Mouse (Mus musculus) left cerebral cortex, postnatal 10 days (tissue): ENCODE data around the gene Rmi2. TPM values are rescaled to one million over a fixed set of nuclear protein-coding genes. Genes with fewer than 3 reads are reported as not detected.
"Not testable (repeated sequence)": the region's sequence is repeated elsewhere in the genome, so short reads cannot be mapped to it uniquely, and the experiment has no call there.

ENCODE experiments used
- DNase-seq, 2 experiments: peaks; one replicate each; pipeline ENCODE4 v3.0.0; 2021 to 2022; ENCODE audit warnings: low spot score in 2 of 2, mixed read lengths in 1 of 2; ENCODE audit errors: extremely low spot score in 1 of 2
- intact Hi-C: fragments of 180-260 bp; cut with DNase I; formaldehyde crosslinking; loops from one replicate; pipeline ENCODE4 v1.15.1; 2025
- total RNA-seq, 2 experiments: library from RNA; stranded (reverse); gene quantifications; 2 replicates each; pipeline ENCODE4 v1.2.3; 2021

The Rmi2 gene
- total RNA-seq, result under 1 TPM; 0.19 to 0.51 TPM

- intact Hi-C loops, result no loop called here
- peak; percentile 82 to 90 for DNase-seq
These were observed at the start of gene Rmi2 for GRCm38 (mm10) chr16:10834911-10835587. Gene Rmi2 (plus strand): TSS chr16:10835059.

DNA sequence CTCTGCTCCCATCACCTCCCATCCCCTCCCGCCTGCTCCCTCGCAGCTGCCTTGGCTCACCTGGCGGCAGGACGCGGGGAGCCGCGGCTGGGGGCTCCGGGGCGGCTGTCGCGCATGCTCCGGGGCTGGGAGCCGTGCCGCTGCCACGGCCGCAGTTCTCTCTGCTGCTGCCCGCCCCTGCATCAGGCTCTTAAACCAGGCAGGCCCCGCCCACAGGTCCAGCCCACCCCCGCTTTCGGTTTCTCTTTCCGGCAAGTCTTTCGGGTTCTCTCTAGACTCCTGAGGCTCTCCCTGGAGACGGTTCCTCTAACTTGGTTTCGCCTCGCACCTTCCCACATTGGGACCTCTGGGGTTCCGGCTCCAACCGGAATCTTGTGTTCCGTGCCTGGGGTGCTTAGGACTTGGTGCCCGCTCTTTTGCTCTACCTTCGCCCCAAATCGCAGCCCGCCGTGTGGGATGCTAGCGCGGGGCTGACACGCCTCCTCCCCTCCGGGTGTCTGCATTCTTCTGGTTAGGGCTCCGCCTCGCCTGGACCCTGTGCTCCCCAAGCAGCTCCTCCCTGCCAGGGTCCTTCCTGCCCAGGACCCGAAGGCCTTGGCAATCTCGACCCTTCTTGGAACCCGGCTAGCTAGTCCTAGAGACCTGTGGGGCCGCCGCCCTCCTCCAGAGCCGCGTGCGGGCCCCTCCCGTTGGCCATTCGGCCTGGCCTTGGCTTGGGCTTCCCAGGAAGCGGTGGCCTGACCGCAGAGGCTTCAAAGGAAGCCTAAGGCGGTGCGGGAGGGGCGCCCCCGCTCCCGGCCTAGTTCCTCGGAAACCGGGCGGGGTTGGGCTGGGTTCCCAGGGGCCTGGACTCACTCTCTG is 49.3 kb upstream of the Rmi2 start, which contains the start of gene Socs1:
TSS of gene Socs1 (minus strand) at position 166 of the 861 bp plus-strand sequence.
- intact Hi-C loops, result loop anchor here (2.0 to 5.0 kb wide), 3 partner anchors 123 to 215 kb away; no protein-coding TSS in a partner anchor
- DNase-seq, result peak; percentile 61 to 94

DNA sequence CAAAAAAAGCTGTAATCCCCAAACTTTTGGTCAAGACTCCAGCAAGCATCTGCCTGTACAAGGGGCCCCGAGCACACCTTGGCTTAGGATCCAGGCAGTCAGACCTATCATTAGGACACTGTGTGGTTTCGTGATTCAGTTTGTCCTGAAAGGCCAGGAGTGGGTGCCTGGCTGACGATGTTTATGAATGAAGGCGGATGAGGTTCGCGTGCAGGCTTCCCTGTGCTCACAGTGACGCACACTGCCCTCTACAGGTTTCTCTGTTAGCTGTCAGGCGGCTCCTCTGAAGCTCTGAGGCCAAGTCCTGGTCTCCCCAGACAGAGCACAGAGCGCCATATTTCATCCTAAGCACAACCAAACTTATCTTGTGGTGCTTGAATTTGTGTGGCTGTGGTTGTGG is 48.6 kb upstream of the Rmi2 start:
- DNase-seq, result peak; percentile 77 to 89
- intact Hi-C loops, result loop anchor here (5.0 kb wide), 2 partner anchors 124 to 149 kb away; no protein-coding TSS in a partner anchor

GRCm38 (mm10) chr16:10786782-10787547 is 47.9 kb upstream of the Rmi2 start:
- no peak for DNase-seq

GRCm38 (mm10) chr16:10787548-10788058 is 47.3 kb upstream of the Rmi2 start:
- DNase-seq, result no peak
- intact Hi-C loops, result loop anchor here (5.0 kb wide), 2 partner anchors 125 to 150 kb away; no protein-coding TSS in a partner anchor

More at GRCm38 (mm10) chr16:10786782-10787547, 47.9 kb upstream of the Rmi2 start:
- intact Hi-C loops, result loop anchor here (5.0 kb wide), 2 partner anchors 125 to 150 kb away; no protein-coding TSS in a partner anchor

DNA sequence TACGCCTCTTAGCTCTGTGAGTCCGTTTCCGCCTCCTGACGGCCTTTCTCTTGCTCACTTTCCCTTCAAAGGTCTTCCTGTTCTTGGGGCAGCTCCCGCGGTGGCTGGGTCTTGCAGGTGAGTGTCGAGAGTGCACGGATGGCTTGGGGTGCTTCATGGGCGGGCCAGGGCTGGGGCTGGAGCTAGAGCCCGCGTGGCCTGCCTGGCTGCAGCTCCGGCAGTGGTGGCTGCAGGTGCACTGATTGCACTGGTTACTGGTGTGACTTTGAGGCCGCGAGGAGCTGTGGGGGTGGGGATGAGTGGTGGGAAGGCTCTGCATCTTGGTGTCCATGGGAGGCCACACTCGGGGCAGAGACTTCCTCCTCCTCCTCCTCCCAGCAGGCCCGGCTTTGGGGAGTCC is 46.6 kb upstream of the Rmi2 start, which contains the start of gene Tnp2:
TSS of gene Tnp2 (minus strand) at position 390 of the 400 bp plus-strand sequence.
- DNase-seq, result no peak
- intact Hi-C loops, result loop anchor here (5.0 kb wide), 2 partner anchors 126 to 151 kb away; no protein-coding TSS in a partner anchor

- no peak for DNase-seq
- intact Hi-C loops, result loop anchor here (5.0 kb wide), 2 partner anchors 127 to 152 kb away; no protein-coding TSS in a partner anchor
These were observed 46.0 kb upstream of the Rmi2 start for GRCm38 (mm10) chr16:10788866-10789265.

DNA sequence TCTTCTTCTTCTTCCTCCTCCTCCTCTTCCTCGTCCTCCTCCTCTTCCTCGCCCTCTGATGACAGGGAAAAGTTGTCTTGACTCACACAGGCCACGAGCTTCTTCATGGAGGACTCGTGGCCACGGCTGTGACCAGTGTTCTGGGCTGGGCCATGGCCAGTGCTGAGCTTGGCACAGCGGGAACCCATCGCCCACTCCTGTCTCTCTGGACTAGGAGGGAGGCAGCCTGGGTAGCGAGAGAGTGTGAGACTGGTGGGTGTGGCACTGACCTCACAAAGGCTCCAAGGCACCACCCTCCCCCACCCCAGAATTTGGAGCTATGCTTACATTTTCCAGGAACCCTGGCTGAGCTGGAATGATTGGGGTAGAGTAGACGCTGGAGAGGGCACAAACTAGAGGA is 44.2 kb upstream of the Rmi2 start, which contains the start of gene Prm3:
TSS of gene Prm3 (minus strand) at position 213 of the 400 bp plus-strand sequence.
- no peak for DNase-seq
- intact Hi-C loops, result loop anchor here (5.0 kb wide), 1 partner anchor 37 kb away; no protein-coding TSS in a partner anchor

- intact Hi-C loops, result no loop called here
These were observed 38.8 kb upstream of the Rmi2 start, which contains the start of gene Prm2 for GRCm38 (mm10) chr16:10796034-10796433. Gene Prm2 (minus strand): TSS chr16:10796134.

DNA sequence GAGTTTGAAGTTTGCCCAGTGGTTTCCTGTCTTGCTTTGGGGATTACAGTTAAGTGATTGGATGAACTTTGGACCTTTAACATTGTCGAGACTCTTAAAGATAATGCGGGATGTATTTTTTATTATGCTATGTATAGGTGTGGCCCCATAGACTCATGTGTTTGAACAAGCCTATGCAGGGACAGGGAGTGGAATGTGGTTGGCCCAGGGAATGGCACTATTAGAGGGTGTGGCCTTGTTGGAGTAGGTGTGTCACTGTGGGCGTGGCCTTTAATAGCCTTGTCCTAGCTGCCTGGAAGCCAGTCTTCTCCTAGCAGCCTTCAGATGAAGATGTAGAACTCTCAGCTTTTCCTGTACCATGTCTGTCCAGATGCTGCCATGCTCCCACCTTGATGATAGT is 32.4 kb upstream of the Rmi2 start:
- DNase-seq, intact Hi-C loops: not testable (repeated sequence)

More at GRCm38 (mm10) chr16:10796034-10796433, 38.8 kb upstream of the Rmi2 start, which contains the start of gene Prm2:
- no peak for DNase-seq

- DNase-seq, result no peak
- intact Hi-C loops, result no loop called here
These were observed 28.9 kb upstream of the Rmi2 start, which contains the start of gene Prm1 for GRCm38 (mm10) chr16:10805789-10806527. Gene Prm1 (minus strand): TSS chr16:10805839.

- DNase-seq, result no peak
- intact Hi-C loops, result no loop called here
These were observed 24.5 kb upstream of the Rmi2 start for GRCm38 (mm10) chr16:10810376-10810775.

GRCm38 (mm10) chr16:10812865-10813371 is 21.9 kb upstream of the Rmi2 start, which contains the start of gene Gm11172:
Gene Gm11172 (plus strand): TSS chr16:10812915.
- intact Hi-C loops, result no loop called here
- DNase-seq, result no peak

DNA sequence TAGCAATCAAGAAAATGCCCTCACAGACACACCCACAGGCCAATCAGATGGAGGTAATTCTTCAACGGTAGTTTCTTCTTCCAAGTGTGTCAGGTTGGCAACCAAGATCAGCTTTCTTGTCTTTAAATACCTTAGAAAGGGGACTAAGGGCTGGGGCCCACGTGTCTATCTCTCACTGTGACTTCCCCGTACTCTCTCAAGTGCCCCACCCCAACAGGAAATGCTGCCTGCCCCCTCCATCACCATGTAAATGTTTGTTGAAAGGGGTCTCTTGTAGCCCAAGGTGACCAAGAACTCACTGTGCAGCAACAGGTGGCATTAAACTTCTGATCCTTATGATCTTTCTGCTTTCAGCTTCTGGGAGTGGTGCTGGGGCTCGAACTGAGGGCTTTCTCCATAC is 21.1 kb upstream of the Rmi2 start:
- intact Hi-C loops, result no loop called here

DNA sequence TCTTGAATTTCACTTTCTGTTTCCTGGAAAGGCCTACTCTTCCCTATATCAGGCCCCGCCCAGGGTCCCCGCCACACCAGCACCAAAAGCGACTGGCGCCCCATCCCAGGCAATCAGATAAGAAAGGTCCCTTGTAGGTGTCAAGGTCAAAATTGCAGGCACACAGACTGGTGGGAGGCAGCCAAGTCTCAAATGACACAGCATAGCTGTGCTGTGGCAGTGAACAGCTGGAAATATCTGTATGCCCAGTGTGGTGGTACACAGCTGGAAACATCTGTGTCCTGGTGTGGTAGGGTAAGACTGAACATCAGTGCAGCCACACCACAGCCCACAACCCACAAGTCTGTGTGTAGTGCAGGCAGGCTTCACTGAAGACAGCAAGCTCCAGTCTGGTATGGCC is 20.0 kb upstream of the Rmi2 start:
- intact Hi-C loops, result no loop called here
- no peak for DNase-seq

More for the DNA sequence above, 21.1 kb upstream of the Rmi2 start:
- DNase-seq, result no peak

- intact Hi-C loops, result no loop called here
- no peak for DNase-seq
These were observed 16.2 kb upstream of the Rmi2 start for GRCm38 (mm10) chr16:10818579-10819135.

DNA sequence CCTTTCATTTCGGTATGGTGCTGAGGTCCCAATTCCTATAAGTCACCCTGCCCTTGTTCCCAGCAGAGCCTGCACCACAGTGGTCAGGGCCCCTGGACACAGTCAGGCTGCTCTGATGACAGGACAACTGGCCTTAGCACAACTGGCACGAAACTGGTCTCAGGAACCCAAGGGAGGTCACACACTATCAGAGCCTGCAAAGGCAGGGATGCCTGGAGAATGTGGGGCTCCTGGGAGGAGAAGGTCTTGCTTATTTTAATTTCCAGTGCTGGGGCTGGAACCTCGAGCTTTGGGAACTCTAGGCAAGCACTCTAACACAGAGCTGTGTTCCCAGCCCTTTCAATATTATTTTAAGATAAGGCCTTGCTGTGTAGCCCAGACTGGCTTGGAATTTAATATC is 14.9 kb upstream of the Rmi2 start:
- intact Hi-C loops, result no loop called here

More for the DNA sequence above, 14.9 kb upstream of the Rmi2 start:
- DNase-seq, result no peak
